Mouse (Mus musculus) right cerebral cortex, adult 18-20 months (tissue): ENCODE data around the gene Cyp2d10.
"Not testable (repeated sequence)": the region's sequence is repeated elsewhere in the genome, so short reads cannot be mapped to it uniquely, and the experiment has no call there.

Source experiments
- DNase-seq: peaks from one replicate; pipeline ENCODE4 v3.0.0; 2022; ENCODE audit warnings: mixed read lengths

The Cyp2d10 gene

GRCm38 (mm10) chr15:82393922-82394321 is 13.1 kb downstream of the Cyp2d10 start, which contains the start of gene Cyp2d11:
Gene Cyp2d11 (minus strand): TSS chr15:82394022.
- not testable (repeated sequence) for DNase-seq

DNA sequence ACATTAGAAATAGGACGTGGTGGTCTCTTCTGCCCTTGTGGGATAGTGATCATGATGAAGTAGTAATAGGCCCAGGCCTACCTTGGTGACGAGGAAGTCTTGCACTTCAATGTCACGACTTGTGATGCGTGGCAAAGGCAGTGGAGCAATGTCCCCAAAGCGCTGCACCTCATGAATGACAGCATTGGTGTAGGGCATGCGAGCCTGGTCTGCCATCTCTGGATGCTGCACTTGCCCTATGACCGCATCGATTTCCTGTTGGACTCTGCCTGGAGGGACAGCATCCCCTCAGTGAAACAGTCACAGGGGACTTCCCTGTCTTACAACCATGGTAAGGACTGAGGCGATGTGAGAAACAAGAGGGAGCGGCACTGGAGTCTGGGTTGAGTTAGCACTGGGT is 17.1 kb downstream of the Cyp2d10 start:
- not testable (repeated sequence) for DNase-seq

GRCm38 (mm10) chr15:82385729-82386128 is 21.3 kb downstream of the Cyp2d10 start:
- no peak for DNase-seq

- no peak for DNase-seq
Observed at GRCm38 (mm10) chr15:82382441-82382840, 24.6 kb downstream of the Cyp2d10 start.

DNA sequence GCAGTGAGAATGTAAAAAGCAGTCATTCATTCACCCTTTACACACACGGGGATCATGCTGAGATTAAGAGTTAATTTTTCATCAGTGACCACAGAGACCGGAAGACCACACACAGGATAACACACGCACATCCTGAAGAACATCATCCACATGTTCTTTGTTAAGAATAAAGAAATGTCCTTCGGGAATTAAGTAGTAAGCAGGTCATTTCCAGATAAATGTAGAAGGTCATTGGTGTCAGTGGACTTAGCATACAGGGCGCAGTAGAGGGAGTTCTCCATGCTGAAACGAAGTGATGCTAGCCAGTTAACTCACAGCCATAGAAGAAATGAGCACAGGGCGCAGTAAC is 26.3 kb downstream of the Cyp2d10 start:
- DNase-seq = no peak

GRCm38 (mm10) chr15:82379871-82380713 is 26.9 kb downstream of the Cyp2d10 start, which contains the start of gene Cyp2d22:
Gene Cyp2d22 (minus strand): TSS chr15:82380260.
- peak; percentile 18 for DNase-seq

DNA sequence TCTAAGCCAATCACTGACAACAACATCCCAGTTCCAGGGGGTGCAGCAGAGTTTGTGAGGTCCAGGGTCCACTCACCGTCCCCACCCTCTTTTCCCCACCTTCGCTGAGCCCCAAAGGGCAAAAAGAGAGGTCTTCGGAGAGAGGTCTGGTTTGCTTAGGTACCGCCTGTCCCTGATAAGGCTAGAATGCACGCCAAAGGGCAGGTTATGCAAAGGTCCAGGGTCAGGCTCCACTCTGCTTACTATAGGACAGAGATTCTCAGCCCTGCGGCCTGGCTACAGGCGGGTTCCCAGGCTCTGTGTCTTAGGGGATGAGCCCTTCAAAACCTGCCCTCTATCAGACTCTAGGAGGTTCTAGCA is 27.5 kb downstream of the Cyp2d10 start:
- no peak for DNase-seq

- no peak for DNase-seq
Observed at GRCm38 (mm10) chr15:82378261-82379180, 28.5 kb downstream of the Cyp2d10 start.

- no peak for DNase-seq
Observed at GRCm38 (mm10) chr15:82377701-82378100, 29.3 kb downstream of the Cyp2d10 start.

GRCm38 (mm10) chr15:82376393-82377138 is 30.4 kb downstream of the Cyp2d10 start:
- peak; percentile 68 for DNase-seq

- DNase-seq = no peak
Observed at GRCm38 (mm10) chr15:82375855-82376254, 31.1 kb downstream of the Cyp2d10 start.

GRCm38 (mm10) chr15:82374437-82374836 is 32.6 kb downstream of the Cyp2d10 start:
- DNase-seq = no peak

- DNase-seq = no peak
Observed at GRCm38 (mm10) chr15:82372991-82373390, 34.0 kb downstream of the Cyp2d10 start.

- DNase-seq = no peak
Observed at GRCm38 (mm10) chr15:82372446-82372845, 34.5 kb downstream of the Cyp2d10 start.

- no peak for DNase-seq
Observed at GRCm38 (mm10) chr15:82368851-82369250, 38.1 kb downstream of the Cyp2d10 start.

DNA sequence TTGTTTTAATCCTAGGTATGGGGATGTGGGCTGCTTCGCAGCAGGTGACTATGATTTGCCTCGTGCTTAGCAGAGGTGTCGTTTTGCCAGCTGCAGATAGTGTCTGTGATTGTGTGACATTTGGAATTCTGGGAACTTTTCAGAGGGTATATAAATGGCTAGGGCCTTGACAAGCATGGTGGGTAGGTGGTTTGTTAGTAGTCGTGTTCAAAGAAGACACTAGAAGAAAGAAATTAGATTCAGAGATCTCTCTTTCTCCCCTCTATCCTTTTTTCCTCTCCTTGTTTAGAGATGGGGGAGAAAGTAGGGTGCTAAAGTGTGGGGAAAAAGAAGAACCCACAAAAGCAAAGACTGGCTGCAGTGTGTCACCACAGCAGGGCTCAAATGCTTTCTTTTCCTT is 38.8 kb downstream of the Cyp2d10 start:
- DNase-seq = no peak

DNA sequence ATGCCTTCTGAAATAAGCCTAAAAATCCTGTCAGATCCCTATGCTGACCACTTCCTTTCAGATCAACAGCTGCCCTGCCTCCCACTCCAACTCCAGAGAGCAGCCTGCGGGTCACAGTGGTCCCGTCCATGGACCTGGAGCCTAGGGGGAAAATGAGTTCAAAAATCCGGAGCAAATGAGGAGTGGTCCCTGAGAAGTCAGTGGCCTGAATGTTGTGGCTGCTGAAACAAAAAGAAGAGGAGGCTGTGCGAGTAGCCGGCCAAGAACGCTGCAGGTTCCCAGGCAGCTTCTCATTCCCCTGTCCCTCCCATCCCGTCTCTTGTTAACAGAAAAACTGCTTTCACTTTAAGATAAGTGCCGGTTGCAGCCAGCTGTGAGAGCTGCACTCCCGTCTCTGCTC is 42.4 kb downstream of the Cyp2d10 start:
- DNase-seq = not testable (repeated sequence)

DNA sequence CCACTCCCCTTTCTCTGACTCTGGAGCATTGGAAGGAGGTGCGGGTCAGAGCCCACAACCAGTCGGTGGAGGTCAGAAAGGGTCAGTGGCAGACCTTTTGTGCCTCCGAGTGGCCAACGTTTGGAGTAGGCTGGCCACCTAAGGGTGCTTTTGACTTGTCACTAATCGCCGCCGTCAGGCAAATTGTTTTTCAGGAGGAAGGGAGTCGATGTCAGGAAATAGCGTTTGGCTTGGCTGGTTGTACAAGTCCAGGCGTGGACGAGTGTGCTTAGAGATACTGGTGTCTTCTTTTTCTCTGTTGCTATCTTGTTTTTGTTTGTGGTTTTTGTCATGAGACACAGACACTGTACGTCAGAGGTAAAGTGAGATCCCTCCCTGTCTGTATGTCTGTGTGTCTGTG is 43.2 kb downstream of the Cyp2d10 start:
- not testable (repeated sequence) for DNase-seq

GRCm38 (mm10) chr15:82362234-82362633 is 44.8 kb downstream of the Cyp2d10 start:
- no peak for DNase-seq

GRCm38 (mm10) chr15:82361459-82362018 is 45.5 kb downstream of the Cyp2d10 start:
- no peak for DNase-seq

DNA sequence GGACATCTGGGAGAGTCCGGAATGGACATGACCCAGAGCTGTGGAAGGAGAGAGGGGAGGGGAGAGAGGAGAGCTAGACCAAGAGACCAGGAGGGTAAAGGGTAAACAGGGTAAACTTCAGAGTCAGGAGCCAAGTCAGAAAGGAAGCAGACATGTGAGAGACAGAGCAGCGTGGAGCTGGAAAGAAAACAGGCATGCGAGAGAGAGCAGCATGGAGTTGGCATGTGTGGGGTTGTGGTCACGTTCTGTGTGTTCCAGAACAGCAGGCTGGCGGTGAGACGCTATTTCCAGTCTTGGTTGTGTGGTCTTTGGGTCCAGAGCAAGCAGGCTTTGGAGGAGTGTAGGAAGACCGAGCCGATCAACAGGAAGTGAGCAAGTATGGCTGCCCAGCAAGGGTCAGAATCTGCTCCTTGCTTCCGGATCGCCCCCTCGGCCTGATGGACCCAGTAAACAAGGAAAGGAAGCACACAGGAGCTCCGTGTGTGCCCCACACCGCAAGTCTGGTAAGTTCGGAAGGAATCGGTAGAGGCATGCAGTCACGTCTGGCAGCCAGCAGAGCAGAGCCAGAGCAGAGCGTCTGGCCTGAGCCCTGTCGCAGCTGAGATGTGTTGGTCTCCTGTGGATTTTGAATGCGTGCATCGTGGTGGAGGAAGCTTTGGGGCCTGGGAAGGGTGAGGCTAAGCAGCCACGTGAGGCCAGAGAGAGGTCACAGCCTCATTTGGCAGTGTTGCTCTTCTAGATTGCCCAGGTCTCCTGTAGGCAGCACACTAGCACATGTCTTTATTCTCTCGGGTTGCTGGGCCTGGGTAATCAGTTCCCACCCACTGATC is 48.3 kb downstream of the Cyp2d10 start:
- no peak for DNase-seq
